Mouse (Mus musculus): ENCODE results near the gene Lrrc55. TPM values are rescaled to one million over a fixed set of nuclear protein-coding genes. Genes with fewer than 3 reads are reported as not detected.

Gene Lrrc55
- polyA plus RNA-seq, 1 experiment from 2014 or later = 15.8 TPM

- peak; percentile 88 for ATAC-seq
- Histone ChIP-seq H3K36me3 (ENCODE audit: control insufficient read depth, insufficient read depth, low read length) (no peaks in the 10 kb centered on the region), H3K9ac (ENCODE audit: low read depth, low read length) (no peak overlapping the region), H3K27ac (ENCODE audit: low read length) (peak overlapping the region; percentile 43), H3K4me3 (ENCODE audit: low read depth, low read length) (no peak overlapping the region), H3K27me3 (ENCODE audit: control insufficient read depth, insufficient read depth, low read depth, low read length) (no peaks in the 10 kb centered on the region), H3K4me1 (ENCODE audit: control insufficient read depth, insufficient read depth, low read length) (peaks cover 16% of the 10 kb centered on the region), H3K4me2 (ENCODE audit: low read length) (no peak overlapping the region), H3K9me3 (replicated peaks; ENCODE audit: control insufficient read depth, low read length, poor library complexity, severe bottlenecking) (no peaks in the 10 kb centered on the region)
- WGBS = 77% methylated on average over 4 of the region's 4 CpGs
Measured at GRCm38 (mm10) chr2:85160901-85161637, 35.9 kb downstream of the Lrrc55 start.

DNA sequence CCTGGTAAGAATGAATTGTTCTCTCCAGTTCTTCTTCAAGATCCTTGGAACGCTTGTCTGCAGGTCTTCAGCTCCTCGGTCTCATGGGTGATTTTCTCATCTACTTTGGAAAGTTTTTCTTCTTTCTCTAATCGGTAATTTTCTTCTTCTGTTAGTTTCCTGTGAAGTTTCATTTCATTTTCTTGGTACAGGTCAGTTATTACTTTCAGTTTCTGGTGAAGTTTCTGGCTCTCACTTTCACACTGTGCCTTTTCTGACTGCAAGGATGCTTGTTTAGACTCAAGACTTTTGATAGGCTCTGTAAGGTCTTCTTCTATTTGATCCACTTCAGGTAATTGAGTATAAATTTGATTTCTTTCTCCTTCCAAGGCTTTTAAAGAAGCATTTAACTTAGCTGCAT lies 39.6 kb downstream of the Lrrc55 start:
- Histone ChIP-seq H3K27me3 (ENCODE audit: control insufficient read depth, insufficient read depth, low read depth, low read length) (no peaks in the 10 kb centered on the region), H3K36me3 (ENCODE audit: control insufficient read depth, insufficient read depth, low read length) (no peaks in the 10 kb centered on the region), H3K4me1 (ENCODE audit: control insufficient read depth, insufficient read depth, low read length) (peaks cover 16% of the 10 kb centered on the region), H3K27ac (ENCODE audit: low read length) (no peak overlapping the region), H3K4me3 (ENCODE audit: low read depth, low read length) (no peak overlapping the region), H3K9ac (ENCODE audit: low read depth, low read length) (no peak overlapping the region), H3K4me2 (ENCODE audit: low read length) (no peak overlapping the region), H3K9me3 (replicated peaks; ENCODE audit: control insufficient read depth, low read length, poor library complexity, severe bottlenecking) (no peaks in the 10 kb centered on the region)
- 88% methylated on average over 3 of the region's 3 CpGs for WGBS
- no peak for ATAC-seq

DNA sequence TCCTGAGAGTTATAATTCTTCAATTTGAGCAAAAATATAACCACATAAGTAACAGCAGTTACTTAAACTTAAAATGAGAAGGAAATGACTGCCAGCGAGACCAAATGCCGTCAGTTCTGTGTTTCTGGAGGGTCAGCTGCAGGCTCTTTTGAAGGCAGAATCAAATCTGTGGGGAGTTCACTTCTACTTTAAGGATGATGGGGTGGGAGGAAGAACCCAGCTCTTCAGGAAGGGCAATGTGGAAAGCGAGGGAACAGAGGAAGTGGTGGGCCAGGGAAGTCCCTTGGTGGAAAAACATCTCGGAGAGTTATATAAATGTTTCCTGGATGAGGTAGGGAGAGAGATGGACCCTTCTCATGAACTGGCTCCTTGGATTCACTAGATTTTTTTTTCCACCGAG lies 40.9 kb downstream of the Lrrc55 start:
- 92% methylated on average over 5 of the region's 5 CpGs for WGBS

GRCm38 (mm10) chr2:85155334-85155733 lies 41.7 kb downstream of the Lrrc55 start:
- H3K27ac ChIP-seq (ENCODE audit: low read length) = no peak overlapping the region
- 78% methylated on average over 9 of the region's 9 CpGs for WGBS
- H3K4me2 ChIP-seq (ENCODE audit: low read length) = no peak overlapping the region
- H3K4me1 ChIP-seq (ENCODE audit: control insufficient read depth, insufficient read depth, low read length) = no peaks in the 10 kb centered on the region
- H3K36me3 ChIP-seq (ENCODE audit: control insufficient read depth, insufficient read depth, low read length) = no peaks in the 10 kb centered on the region
- no peaks in the 10 kb centered on the region for H3K9me3 ChIP-seq (replicated peaks; ENCODE audit: control insufficient read depth, low read length, poor library complexity, severe bottlenecking)
- no peak overlapping the region for H3K9ac ChIP-seq (ENCODE audit: low read depth, low read length)
- ATAC-seq = no peak
- H3K4me3 ChIP-seq (ENCODE audit: low read depth, low read length) = no peak overlapping the region
- H3K27me3 ChIP-seq (ENCODE audit: control insufficient read depth, insufficient read depth, low read depth, low read length) = no peaks in the 10 kb centered on the region

More for the DNA sequence above, 40.9 kb downstream of the Lrrc55 start:
- H3K4me1 ChIP-seq (ENCODE audit: control insufficient read depth, insufficient read depth, low read length) = peaks cover 6% of the 10 kb centered on the region; the same call in 1 of the 2 replicates
- H3K27me3 ChIP-seq (ENCODE audit: control insufficient read depth, insufficient read depth, low read depth, low read length) = no peaks in the 10 kb centered on the region
- H3K9ac ChIP-seq (ENCODE audit: low read depth, low read length) = no peak overlapping the region
- H3K9me3 ChIP-seq (replicated peaks; ENCODE audit: control insufficient read depth, low read length, poor library complexity, severe bottlenecking) = no peaks in the 10 kb centered on the region
- H3K36me3 ChIP-seq (ENCODE audit: control insufficient read depth, insufficient read depth, low read length) = no peaks in the 10 kb centered on the region
- no peak overlapping the region for H3K4me3 ChIP-seq (ENCODE audit: low read depth, low read length)
- H3K27ac ChIP-seq (ENCODE audit: low read length) = no peak overlapping the region
- no peak for ATAC-seq
- no peak overlapping the region for H3K4me2 ChIP-seq (ENCODE audit: low read length)

DNA sequence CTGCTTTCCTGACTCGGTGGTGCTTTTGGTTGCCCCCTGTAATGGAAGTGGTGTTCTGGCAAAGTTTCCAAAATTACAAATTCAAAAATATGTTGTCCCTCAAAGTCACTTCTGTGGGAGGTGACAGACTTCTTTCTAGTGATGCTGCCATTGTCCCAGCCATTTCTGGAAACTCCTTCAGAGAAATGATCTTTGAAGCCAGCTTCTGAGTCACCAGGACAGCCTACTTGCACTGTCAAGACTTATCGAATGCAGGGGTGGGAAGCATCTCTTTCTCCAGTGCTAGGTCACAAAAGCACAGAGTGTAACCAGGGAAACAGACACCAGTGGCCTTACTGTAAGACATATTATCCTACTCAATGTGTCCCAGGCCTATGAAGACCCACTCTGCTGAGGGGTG lies 45.8 kb downstream of the Lrrc55 start:
- no peaks in the 10 kb centered on the region for H3K9me3 ChIP-seq (replicated peaks; ENCODE audit: control insufficient read depth, low read length, poor library complexity, severe bottlenecking)
- WGBS = 87% methylated on average over 2 of the region's 2 CpGs
- H3K4me2 ChIP-seq (ENCODE audit: low read length) = no peak overlapping the region
- no peak for ATAC-seq
- H3K4me1 ChIP-seq (ENCODE audit: control insufficient read depth, insufficient read depth, low read length) = no peaks in the 10 kb centered on the region
- no peaks in the 10 kb centered on the region for H3K36me3 ChIP-seq (ENCODE audit: control insufficient read depth, insufficient read depth, low read length)
- H3K27me3 ChIP-seq (ENCODE audit: control insufficient read depth, insufficient read depth, low read depth, low read length) = no peaks in the 10 kb centered on the region
- H3K4me3 ChIP-seq (ENCODE audit: low read depth, low read length) = no peak overlapping the region
- H3K9ac ChIP-seq (ENCODE audit: low read depth, low read length) = no peak overlapping the region
- no peak overlapping the region for H3K27ac ChIP-seq (ENCODE audit: low read length)

- ATAC-seq = no peak
- H3K4me1 ChIP-seq (ENCODE audit: control insufficient read depth, insufficient read depth, low read length) = no peaks in the 10 kb centered on the region
- H3K36me3 ChIP-seq (ENCODE audit: control insufficient read depth, insufficient read depth, low read length) = no peaks in the 10 kb centered on the region
- H3K27me3 ChIP-seq (ENCODE audit: control insufficient read depth, insufficient read depth, low read depth, low read length) = no peaks in the 10 kb centered on the region
- H3K27ac ChIP-seq (ENCODE audit: low read length) = no peak overlapping the region
- 92% methylated on average over 1 of the region's 1 CpGs for WGBS
- no peak overlapping the region for H3K9ac ChIP-seq (ENCODE audit: low read depth, low read length)
- no peaks in the 10 kb centered on the region for H3K9me3 ChIP-seq (replicated peaks; ENCODE audit: control insufficient read depth, low read length, poor library complexity, severe bottlenecking)
- H3K4me2 ChIP-seq (ENCODE audit: low read length) = no peak overlapping the region
- no peak overlapping the region for H3K4me3 ChIP-seq (ENCODE audit: low read depth, low read length)
Measured at GRCm38 (mm10) chr2:85150373-85150772, 46.6 kb downstream of the Lrrc55 start.

GRCm38 (mm10) chr2:85147481-85147880 lies 49.5 kb downstream of the Lrrc55 start:
- no peak for ATAC-seq
- H3K4me2 ChIP-seq (ENCODE audit: low read length) = no peak overlapping the region
- 87% methylated on average over 2 of the region's 2 CpGs for WGBS
- no peak overlapping the region for H3K4me3 ChIP-seq (ENCODE audit: low read depth, low read length)
- no peaks in the 10 kb centered on the region for H3K27me3 ChIP-seq (ENCODE audit: control insufficient read depth, insufficient read depth, low read depth, low read length)
- H3K27ac ChIP-seq (ENCODE audit: low read length) = no peak overlapping the region
- H3K4me1 ChIP-seq (ENCODE audit: control insufficient read depth, insufficient read depth, low read length) = no peaks in the 10 kb centered on the region
- H3K36me3 ChIP-seq (ENCODE audit: control insufficient read depth, insufficient read depth, low read length) = no peaks in the 10 kb centered on the region
- no peaks in the 10 kb centered on the region for H3K9me3 ChIP-seq (replicated peaks; ENCODE audit: control insufficient read depth, low read length, poor library complexity, severe bottlenecking)
- H3K9ac ChIP-seq (ENCODE audit: low read depth, low read length) = no peak overlapping the region

GRCm38 (mm10) chr2:85145346-85145745 lies 51.7 kb downstream of the Lrrc55 start:
- ATAC-seq = no peak
- no peak overlapping the region for H3K4me2 ChIP-seq (ENCODE audit: low read length)
- H3K27ac ChIP-seq (ENCODE audit: low read length) = no peak overlapping the region
- no peaks in the 10 kb centered on the region for H3K9me3 ChIP-seq (replicated peaks; ENCODE audit: control insufficient read depth, low read length, poor library complexity, severe bottlenecking)
- H3K4me3 ChIP-seq (ENCODE audit: low read depth, low read length) = no peak overlapping the region
- 75% methylated on average over 3 of the region's 3 CpGs for WGBS
- no peak overlapping the region for H3K9ac ChIP-seq (ENCODE audit: low read depth, low read length)
- H3K36me3 ChIP-seq (ENCODE audit: control insufficient read depth, insufficient read depth, low read length) = no peaks in the 10 kb centered on the region
- H3K27me3 ChIP-seq (ENCODE audit: control insufficient read depth, insufficient read depth, low read depth, low read length) = no peaks in the 10 kb centered on the region
- H3K4me1 ChIP-seq (ENCODE audit: control insufficient read depth, insufficient read depth, low read length) = no peaks in the 10 kb centered on the region

- no peak for ATAC-seq
- WGBS = 81% methylated on average over 2 of the region's 2 CpGs
Measured at GRCm38 (mm10) chr2:85144908-85145307, 52.1 kb downstream of the Lrrc55 start.

More at GRCm38 (mm10) chr2:85144908-85145307, 52.1 kb downstream of the Lrrc55 start:
- no peaks in the 10 kb centered on the region for H3K9me3 ChIP-seq (replicated peaks; ENCODE audit: control insufficient read depth, low read length, poor library complexity, severe bottlenecking)
- H3K4me1 ChIP-seq (ENCODE audit: control insufficient read depth, insufficient read depth, low read length) = no peaks in the 10 kb centered on the region
- no peak overlapping the region for H3K4me3 ChIP-seq (ENCODE audit: low read depth, low read length)
- H3K27me3 ChIP-seq (ENCODE audit: control insufficient read depth, insufficient read depth, low read depth, low read length) = no peaks in the 10 kb centered on the region
- H3K4me2 ChIP-seq (ENCODE audit: low read length) = no peak overlapping the region
- no peak overlapping the region for H3K9ac ChIP-seq (ENCODE audit: low read depth, low read length)
- H3K36me3 ChIP-seq (ENCODE audit: control insufficient read depth, insufficient read depth, low read length) = no peaks in the 10 kb centered on the region
- H3K27ac ChIP-seq (ENCODE audit: low read length) = no peak overlapping the region

Data from midbrain, embryonic 16.5 days (tissue).